Mouse (Mus musculus): ENCODE results near the gene Gpr3.

GRCm38 (mm10) chr4:133252089-133252488 lies 39.8 kb upstream of the Gpr3 start:
- peak; percentile 24 for TF ChIP-seq EP300 (optimal IDR thresholded peaks at IDR 0.05)
- TF ChIP-seq CTCF (IDR thresholded peaks at IDR 0.05; ENCODE audit: low read depth) = peak; percentile 55

All from stomach, postnatal 0 days (tissue).